Mouse (Mus musculus): ENCODE data around the gene Gm11492.

GRCm38 (mm10) chr11:87595327-87595841 is 28.9 kb downstream of the Gm11492 start:
- TF ChIP-seq POLR2A (IDR thresholded peaks at IDR 0.05; ENCODE audit: control insufficient read depth in 1 of 2, insufficient read depth in 1 of 2, low read depth in 1 of 2, low read length in 2 of 2, poor library complexity in 1 of 2) (no peak), CHD1 (IDR thresholded peaks at IDR 0.05; ENCODE audit: low read depth, low read length) (no peak), HCFC1 (IDR thresholded peaks at IDR 0.05; ENCODE audit: low read depth, low read length) (no peak), EP300 (IDR thresholded peaks at IDR 0.05; ENCODE audit: low read depth in 1 of 2, low read length in 2 of 2) (no peak), UBTF (IDR thresholded peaks at IDR 0.05; ENCODE audit: borderline replicate concordance, insufficient read depth, low read depth, low read length) (no peak), MAFK (IDR thresholded peaks at IDR 0.05; ENCODE audit: borderline replicate concordance, low read depth, low read length) (no peak), CTCF (IDR thresholded peaks at IDR 0.05 in 2 of 3, conservative IDR thresholded peaks at IDR 0.05 in 1 of 3; ENCODE audit: control insufficient read depth in 1 of 3, insufficient read depth in 1 of 3, low read depth in 2 of 3, low read length in 3 of 3, poor library complexity in 1 of 3, severe bottlenecking in 1 of 3) (no peak)

All from MEL (cell line).